Mouse (Mus musculus): ENCODE results near the gene Cd109.

Cd109 gene
- long read RNA-seq, experiment 1: 0 reads
- long read RNA-seq, experiment 2: 0 reads

DNA sequence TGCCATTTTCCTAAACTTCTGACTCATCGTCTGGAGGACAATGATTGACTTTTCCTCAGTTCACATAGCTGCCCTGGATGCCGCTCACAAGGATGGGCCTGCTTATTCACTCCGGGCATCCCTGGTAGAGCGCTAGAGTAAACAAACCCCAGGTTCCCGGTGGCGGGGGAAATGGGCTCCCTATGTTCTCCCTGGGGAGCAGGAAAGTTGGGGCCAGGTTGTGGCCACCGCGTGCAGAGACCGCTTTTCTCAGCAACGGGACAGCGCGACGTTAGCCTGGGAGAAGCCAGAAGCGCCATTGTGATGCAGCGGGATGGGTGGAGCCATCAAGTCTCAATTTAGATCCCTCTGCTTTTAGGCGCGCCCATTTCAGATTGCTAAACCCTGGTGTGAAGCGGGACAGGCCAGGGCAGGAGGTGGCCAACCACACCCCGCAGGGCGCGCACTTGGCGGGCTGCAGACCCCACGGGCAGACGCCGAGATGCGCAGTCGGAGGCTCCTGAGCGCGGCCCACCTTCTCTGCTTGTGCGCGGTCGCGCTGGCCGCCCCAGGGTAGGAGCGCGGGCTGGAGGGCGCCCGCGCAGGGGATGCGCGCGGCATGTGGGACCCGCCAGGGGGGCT lies at the start of gene Cd109:
TSS of gene Cd109 (plus strand) at position 146 of the 621 bp plus-strand sequence.
- intact Hi-C loops (cut with DNase I): no loop called here

DNA sequence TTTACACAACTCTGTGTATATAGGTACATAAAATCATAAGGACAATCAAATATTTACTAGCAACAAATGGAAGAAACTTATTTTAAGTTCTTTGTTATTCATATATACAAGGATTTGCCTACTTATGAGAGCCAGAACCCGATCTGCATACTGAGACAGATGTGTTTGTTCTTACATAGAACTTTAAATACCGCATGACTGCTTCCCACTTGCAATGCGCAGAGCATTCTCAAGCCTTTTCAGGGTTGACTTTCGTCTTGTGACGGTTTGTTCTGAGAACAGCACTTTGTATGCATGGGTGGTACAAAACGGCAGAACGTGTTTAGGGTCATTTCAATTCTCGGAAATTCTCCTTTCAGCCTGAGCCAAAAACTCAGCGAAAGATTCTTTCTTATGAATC lies 45.4 kb upstream of the Cd109 start:
- intact Hi-C loops (cut with DNase I): no loop called here

DNA sequence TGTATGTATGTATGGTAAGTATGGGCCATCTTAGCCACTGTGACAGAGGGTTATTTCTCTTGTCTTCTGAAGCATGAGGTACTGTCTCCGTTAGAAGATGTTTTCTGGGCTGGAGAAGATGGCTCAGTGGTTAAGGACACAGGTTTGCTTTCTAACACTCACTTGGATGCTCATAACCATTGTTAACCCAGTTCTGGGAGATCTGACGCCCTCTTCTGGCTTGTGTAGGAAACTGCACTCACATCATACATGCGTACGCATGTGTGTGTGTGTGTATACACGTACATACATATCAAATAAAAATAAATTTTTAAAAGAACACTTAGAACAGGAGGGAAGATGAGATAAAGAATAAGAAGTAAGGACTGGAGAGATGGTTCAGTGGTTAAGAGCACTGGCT lies 38.9 kb upstream of the Cd109 start:
- intact Hi-C loops (cut with DNase I): no loop called here

DNA sequence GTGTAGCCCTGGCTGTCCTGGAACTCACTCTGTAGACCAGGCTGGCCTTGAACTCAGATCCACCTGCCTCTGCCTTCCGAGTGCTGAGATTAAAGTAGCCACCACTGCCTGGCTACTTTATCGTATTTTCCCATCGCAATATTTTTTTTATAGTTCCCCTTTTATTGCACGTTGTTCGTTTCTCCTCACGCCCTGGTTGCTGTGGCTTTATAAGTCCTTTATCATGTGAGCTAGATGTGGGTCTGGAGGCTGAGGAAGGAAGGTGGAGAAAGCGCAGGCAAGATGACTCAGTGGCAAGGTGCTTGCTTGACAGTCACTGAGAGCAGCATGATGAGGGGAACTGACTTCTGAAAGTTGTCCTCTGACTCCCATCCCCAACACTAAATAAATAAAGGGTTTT lies 36.5 kb upstream of the Cd109 start:
- intact Hi-C loops (cut with DNase I): no loop called here

DNA sequence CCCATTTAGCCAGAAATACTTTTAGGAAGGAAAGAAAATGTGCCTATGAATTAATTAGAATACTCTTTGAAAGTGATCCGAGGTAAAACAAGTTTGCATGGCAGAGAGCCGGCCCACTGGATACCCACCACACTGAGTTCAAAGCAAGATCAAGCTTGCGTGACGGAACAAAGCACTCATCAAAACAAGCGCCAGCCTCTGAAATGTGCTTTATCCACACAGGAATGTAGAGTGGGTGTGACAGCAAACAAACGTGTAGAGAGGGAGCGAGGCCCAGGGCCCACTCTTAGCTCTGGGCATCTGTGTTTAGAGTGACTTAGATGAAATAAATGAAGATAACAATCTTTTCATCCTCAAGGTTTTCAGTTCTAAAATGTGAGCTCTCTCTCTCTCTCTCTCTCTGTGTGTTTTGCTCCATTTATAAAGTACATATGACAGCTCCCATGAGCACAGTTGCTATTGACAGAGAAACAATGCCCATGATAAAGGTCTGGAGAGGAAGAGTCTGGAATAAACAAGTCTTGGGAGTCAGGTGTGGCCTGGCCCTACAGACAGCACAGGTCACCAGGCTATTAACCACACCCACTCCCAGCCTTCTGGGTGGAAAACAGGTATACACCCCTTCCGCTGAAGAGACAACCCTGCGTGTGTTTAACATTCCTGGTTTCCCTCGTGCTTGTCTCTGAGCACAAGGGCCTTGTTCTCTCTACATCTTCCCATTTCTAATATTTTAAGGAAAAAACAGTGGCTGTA lies 35.5 kb upstream of the Cd109 start:
- intact Hi-C loops (cut with DNase I): no loop called here

DNA sequence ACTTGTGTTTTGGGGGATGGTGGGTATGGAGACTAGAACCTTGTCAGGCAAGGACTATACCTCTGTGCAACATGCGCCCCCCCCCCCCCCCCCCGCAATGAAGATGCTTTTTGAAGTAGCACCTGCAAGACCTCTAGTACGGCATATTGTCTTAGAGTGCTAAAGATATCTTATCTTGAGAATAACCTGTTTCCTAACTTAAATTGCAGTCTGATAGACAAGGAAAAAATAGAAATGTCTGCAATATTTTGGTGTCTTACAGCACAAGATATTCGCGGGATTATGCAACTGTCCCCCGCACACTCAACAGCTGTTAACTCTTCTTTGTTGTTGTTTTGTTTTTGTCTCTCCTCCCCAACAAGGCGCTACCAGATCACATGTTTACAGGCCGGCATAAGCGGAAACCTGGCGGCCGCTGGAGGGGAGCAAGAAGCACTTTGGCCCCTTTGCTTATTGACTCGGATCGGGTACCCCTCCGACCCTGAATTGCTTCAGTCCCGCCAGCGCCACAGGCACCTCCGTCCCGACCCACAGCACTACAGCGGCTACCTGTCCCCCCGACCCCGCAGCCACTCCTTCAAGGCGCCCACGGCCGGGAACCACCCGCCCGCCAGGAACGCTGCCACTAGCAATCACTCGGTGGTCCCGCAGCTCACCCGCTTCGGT lies 28.0 kb upstream of the Cd109 start:
- intact Hi-C loops (cut with DNase I): no loop called here

DNA sequence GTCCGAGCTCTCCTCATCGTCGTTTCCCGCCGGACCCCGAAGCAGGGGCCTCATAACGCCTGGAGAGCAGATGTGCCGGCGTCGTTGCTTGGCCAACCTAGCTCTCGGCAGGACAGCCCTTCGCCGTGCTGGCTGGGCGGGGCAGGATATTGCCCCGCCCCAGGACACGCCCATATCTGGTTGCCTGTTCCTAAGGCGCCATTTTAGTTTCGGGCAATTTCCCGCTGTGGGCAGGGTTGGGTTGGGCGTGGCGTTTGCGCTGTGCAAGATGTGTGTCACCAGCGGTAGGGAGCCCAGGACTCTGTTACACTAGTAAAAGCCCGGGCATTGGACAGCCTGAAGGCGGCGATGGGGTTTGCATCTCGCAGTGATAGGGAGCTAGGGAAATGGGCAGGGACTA lies 27.4 kb upstream of the Cd109 start, which contains the start of gene Slc17a5:
TSS of gene Slc17a5 (minus strand) at position 128 of the 400 bp plus-strand sequence.
- intact Hi-C loops (cut with DNase I): no loop called here

DNA sequence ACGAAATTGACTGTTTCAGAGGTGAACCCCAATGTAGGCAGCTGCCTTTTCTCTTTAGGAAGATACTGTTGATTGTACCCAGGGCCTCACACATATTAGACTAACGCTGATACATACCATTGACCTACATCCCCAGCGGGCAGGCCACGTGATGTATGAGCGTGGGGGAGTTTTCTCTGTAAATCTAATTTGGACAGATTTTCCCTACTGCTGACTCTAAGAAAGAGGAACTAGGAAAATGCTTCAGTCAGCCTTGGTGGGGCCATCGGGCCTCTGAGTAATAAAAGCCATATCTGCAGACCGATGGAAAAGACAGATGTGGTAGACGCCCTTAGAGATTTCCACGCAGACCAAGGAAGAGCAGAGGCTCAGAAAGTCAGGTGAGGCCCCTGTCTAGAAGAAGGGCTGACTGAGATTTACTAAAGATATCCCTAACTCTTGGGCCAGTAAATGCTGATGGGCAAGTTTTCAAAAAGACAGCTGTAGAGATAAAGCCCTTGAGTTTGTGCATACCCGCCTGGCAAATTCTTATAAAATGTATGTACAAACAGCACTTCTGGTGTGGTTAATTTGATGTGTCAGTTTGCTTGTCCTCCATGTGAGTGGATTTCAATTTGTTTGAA lies 26.8 kb upstream of the Cd109 start:
- intact Hi-C loops (cut with DNase I): no loop called here

DNA sequence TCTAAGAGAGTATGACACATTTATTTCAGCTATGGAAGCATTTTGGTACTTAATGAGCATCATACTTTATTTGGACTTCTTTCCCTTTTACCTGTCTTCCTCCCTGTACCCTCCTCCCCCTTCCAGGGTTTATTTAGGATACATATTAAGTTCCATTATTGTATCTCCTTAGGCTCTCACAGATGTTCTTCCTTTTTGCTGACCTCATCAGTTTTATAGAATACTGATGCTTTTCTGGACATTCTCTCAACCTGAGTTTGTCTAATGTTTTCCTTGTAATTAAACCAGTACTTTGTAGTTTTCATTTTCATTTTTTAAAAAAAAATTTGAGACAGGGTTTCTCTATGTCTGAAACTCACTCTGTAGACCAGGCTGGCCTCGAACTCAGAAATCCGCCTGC lies 24.9 kb upstream of the Cd109 start:
- intact Hi-C loops (cut with DNase I): no loop called here

DNA sequence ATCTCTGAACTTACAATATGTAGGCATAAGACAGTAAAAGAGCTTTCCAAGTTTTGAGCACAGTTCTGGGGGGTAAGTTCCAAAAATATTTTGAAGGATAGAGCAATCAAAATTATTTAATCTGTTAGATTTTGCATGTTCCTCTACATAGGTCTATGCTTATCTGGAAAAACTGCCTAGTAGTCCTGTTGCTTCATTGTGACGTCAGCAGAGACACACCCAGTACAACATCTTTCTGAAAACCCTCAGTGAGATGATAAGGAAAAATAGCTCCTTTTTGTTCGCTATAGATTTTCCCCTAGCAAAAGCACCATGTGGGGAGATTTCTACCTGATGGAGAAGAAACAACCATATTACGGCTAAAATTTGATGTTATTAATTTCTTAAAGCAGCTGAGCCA lies 20.1 kb upstream of the Cd109 start:
- intact Hi-C loops (cut with DNase I): no loop called here

DNA sequence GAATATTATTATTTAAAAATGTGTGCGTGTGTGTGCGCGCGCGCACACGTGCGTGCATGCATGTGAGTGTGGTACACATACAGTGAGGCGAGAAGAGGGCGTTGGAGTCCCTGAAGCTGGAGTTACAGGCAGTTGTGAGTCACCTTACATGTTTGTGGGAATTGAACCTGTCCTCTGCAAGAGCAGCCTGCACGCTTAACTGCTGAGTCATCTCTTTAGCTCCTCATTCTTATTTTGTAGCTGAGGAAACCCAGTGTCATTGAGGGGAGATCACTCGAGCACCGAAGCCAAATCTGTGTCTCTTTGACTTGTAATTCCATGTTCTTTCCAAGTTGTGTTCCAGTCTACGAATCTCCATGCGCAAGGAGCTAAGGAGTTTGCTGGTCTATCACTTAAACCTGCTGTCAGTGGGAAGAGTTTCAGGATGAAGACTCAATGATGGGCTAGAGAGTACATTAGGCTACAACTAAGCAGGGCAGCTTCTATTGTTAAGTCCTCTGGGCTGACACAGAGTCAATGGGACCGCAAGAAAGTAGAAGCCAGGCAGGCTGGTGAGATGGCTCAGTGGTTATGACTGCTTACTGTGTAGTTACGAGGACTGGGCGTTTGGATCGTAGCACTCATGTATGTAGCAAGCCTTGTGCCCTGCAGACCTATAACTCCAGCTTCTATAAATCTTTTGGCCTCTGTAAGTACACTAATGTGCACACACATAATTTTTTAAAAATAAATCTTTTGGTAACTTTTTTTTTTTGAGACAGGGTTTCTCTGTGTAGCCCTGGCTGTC lies 19.4 kb upstream of the Cd109 start:
- intact Hi-C loops (cut with DNase I): no loop called here

DNA sequence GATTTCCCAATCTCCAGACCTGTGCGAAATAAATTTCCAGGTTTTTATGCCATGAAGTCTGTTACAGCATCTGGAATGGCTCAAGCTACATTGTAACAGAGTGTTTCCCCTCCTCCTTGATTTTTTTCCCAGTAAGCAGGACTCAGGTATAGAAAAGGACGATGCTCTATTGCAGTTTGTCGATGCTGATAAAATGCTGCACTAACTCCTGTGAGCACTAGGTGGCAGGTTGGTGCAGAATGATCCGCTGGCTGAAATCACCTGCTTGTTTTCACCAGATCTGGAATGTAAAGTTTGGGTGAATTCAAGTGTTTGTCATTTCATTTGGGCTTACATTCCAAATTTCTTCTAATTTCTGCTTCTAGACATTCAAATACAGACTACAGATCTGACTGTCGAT lies 18.5 kb upstream of the Cd109 start:
- intact Hi-C loops (cut with DNase I): no loop called here

DNA sequence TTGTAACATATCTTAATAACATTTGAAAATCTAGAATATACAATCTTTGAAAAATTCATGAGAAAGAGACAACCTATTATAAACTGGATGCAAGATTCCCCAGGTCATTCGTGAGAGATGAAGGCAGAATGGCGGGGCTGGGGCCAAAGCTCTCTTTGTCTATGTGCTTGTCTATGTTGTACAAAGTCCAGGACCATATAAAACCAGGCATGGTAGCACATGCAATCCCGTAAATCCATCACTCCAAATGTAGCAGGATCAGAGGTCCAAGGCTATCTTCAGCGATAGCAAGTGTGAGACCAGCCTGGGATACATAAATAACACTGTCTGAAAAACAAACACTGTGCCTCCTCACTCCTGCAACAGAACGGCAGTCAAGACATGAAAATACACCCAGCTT lies 15.4 kb upstream of the Cd109 start:
- intact Hi-C loops (cut with DNase I): no loop called here

DNA sequence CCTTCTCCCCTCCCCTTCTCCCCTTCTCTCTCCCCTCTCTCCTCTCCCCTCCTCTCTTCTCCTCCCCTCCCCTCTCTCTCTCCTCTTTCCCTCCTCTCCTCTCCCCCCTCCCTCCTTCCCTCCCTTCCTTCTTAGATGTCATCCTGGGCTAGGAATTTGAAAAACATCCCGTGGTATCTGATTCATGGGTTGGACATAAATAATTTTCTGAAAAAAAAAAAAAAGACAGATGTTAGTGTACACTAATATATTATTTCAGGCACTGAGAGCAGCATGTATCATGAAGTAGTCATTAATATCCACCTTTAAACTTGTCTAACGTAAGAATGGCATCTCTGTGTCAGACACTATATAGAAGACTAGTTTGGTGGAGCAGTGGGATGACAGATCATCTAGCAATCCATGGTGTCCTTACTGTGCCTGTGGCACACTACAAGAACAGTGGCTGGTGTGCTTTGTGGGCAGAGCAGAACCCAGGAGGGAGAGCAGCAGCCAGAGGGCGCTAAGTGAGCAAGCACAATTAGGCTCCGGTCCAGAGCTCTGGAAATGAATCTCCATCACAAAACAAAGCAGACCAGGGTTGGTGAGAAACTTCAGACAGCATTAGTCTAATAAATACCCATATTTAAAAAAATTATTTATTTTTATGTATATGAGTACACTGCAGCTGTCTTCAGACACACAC lies 14.2 kb upstream of the Cd109 start:
- intact Hi-C loops (cut with DNase I): no loop called here

DNA sequence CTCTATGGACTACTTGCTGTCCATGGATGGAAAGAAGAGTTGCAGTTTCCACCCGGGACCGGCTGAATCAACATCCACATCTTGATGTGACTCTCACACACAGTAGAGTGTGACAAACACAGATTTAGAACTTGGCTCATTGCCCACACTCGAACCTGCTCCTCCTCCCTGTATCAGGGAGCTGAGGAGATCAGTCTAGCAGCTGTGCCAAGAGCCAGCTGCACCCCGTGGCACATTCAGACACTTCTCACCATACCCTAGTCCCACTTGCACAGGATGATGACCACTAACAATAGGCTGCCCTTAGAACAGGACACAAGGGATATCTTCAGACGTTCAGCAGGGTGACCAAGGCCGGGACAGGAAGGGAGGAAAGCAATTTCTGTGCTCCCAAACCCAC lies 1.1 kb upstream of the Cd109 start:
- intact Hi-C loops (cut with DNase I): no loop called here

DNA sequence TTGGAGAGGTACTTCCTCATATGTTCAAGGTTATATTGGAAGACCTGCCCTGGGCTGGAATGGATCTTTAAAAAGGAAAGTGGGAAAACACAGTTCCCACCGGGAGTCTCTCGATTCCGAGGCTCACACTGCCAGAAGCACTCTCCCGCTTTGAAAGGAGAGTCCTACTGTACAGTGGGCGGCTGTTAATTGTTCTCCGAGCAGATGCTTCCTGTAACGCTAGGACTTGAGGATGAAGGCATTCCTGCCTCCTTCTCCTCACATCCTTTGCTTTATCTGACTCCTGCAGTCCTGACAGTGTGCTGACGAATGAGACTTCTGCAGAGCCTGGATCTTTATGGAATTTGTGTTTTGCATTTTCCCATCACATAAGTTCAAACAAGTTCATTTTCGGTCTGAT lies 3.9 kb downstream of the Cd109 start:
- intact Hi-C loops (cut with DNase I): no loop called here

DNA sequence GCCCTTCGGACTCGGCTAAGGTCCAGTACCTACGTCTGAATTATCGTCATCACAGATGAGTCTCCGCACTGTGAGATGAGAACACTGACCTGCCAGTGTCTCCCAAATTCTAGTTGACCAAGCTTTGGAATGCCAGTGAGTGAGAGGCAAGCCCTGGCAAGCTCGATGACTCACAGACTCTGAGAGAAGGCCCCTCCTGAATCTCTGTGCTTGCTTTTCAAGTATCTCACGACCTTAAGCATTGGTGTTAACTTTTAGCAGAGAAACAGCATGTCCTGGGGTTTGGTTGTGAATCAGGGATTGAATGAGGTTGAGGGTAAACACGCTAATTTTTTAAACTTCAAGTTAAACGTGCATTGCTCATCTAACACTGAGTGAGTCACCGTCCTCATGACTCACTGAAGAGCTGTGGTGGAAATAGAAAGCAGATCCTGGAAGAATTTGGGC lies 8.0 kb downstream of the Cd109 start:
- intact Hi-C loops (cut with DNase I): no loop called here

DNA sequence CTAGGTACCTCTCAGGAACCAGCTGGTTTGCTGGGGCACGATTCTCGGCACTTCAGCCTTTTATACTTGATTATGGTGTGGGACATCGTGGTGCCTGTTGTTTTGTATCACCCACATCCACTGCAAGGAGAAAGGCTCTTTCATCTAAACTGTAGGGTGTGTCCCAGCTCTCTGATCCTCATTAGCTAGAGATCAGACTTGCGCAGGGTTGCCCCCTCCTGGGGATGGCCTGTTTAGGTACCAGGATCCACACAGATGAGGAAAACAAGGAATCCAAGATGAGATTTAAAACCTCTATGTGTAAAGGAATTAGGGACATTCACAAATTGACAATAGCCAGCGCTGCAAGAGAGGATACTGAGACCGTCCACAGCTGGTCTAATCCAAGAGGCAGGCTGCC lies 14.6 kb downstream of the Cd109 start:
- intact Hi-C loops (cut with DNase I): no loop called here

DNA sequence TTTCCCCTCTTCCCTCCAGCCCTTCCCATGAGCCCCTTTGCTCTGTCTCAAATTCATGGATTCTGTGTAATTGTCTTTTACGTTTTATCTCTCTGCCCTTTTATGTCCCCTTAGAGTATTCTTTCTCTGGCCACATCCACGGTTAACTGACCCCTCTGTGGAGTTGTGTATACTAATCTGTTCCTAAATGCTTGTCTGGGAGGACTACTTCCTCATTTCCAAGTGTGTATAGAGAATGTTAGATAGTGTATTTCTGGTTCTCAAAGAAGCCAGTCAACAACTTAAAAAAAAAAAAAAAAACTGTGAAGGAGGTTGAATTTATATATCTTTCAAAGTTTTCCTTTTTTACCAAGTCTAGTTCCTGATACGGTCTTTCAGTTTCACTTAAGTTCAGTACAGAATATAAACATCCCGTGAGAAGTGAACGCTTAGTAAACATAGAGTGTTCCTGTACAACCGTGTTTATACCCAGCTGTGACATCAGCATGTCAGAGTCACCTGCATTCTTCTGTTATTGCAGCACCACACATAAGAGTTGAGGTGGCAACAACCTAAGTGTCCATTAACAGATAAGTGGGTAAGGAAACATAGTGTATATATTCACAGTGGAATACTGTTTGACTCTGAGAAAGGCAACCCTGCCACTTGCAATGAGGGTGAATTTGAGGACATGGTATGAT lies 16.5 kb downstream of the Cd109 start:
- intact Hi-C loops (cut with DNase I): no loop called here

DNA sequence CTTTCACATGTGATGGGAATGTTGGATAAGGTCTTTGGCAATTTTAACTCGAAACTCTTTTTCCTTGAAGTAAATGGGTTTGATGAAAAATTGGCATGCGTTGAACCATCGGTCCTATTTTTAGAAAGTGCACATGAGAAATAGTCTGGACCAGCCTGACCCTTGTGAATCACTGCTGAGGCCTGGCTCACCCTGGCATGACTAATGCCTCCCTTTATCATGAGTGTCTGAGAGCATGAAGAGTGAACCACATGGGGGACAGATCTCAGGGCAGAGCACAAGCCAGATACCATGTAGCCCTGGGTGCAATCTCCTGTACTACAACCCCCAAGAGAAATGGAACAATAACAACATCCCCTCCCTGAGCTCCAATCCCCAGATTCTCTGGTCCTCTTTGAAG lies 18.6 kb downstream of the Cd109 start:
- intact Hi-C loops (cut with DNase I): no loop called here

All from adrenal gland (tissue).